Mouse (Mus musculus): Measurements from ENCODE around the gene Ppif.

Gene Ppif

GRCm38 (mm10) chr14:25693888-25694568, at the start of gene Ppif:
Ppif (plus strand) TSS chr14:25694154.
- DNase-seq (ENCODE audit: low read depth) = peak; percentile 86

- DNase-seq (ENCODE audit: low read depth) = no peak
Measured at GRCm38 (mm10) chr14:25645717-25646116, 48.2 kb upstream of the Ppif start.

GRCm38 (mm10) chr14:25646161-25646621, 47.8 kb upstream of the Ppif start:
- DNase-seq (ENCODE audit: low read depth) = peak; percentile 54

GRCm38 (mm10) chr14:25651131-25651530, 42.8 kb upstream of the Ppif start:
- no peak for DNase-seq (ENCODE audit: low read depth)

GRCm38 (mm10) chr14:25651905-25652304, 42.0 kb upstream of the Ppif start:
- DNase-seq (ENCODE audit: low read depth) = no peak

- no peak for DNase-seq (ENCODE audit: low read depth)
Measured at GRCm38 (mm10) chr14:25654401-25655197, 39.4 kb upstream of the Ppif start.

- no peak for DNase-seq (ENCODE audit: low read depth)
Measured at GRCm38 (mm10) chr14:25660661-25661060, 33.3 kb upstream of the Ppif start.

GRCm38 (mm10) chr14:25661185-25661920, 32.6 kb upstream of the Ppif start:
- DNase-seq (ENCODE audit: low read depth) = no peak

- no peak for DNase-seq (ENCODE audit: low read depth)
Measured at GRCm38 (mm10) chr14:25663649-25664309, 30.2 kb upstream of the Ppif start.

GRCm38 (mm10) chr14:25664310-25664695, 29.7 kb upstream of the Ppif start:
- DNase-seq (ENCODE audit: low read depth) = no peak

GRCm38 (mm10) chr14:25665314-25665970, 28.5 kb upstream of the Ppif start:
- DNase-seq (ENCODE audit: low read depth) = no peak

- no peak for DNase-seq (ENCODE audit: low read depth)
Measured at GRCm38 (mm10) chr14:25666668-25667376, 27.1 kb upstream of the Ppif start.

GRCm38 (mm10) chr14:25667587-25667986, 26.4 kb upstream of the Ppif start:
- no peak for DNase-seq (ENCODE audit: low read depth)

GRCm38 (mm10) chr14:25679625-25680024, 14.3 kb upstream of the Ppif start:
- DNase-seq (ENCODE audit: low read depth) = no peak

GRCm38 (mm10) chr14:25682020-25682419, 11.9 kb upstream of the Ppif start:
- DNase-seq (ENCODE audit: low read depth) = no peak

- no peak for DNase-seq (ENCODE audit: low read depth)
Measured at GRCm38 (mm10) chr14:25686216-25686945, 7.6 kb upstream of the Ppif start.

GRCm38 (mm10) chr14:25686983-25687901, 6.7 kb upstream of the Ppif start:
- no peak for DNase-seq (ENCODE audit: low read depth)

- no peak for DNase-seq (ENCODE audit: low read depth)
Measured at GRCm38 (mm10) chr14:25693271-25693887, 575 bp upstream of the Ppif start.

- no peak for DNase-seq (ENCODE audit: low read depth)
Measured at GRCm38 (mm10) chr14:25694569-25694897, 579 bp downstream of the Ppif start.
